ENCODE assay signal across 15 mouse cellular contexts in the genomic region with DNA sequence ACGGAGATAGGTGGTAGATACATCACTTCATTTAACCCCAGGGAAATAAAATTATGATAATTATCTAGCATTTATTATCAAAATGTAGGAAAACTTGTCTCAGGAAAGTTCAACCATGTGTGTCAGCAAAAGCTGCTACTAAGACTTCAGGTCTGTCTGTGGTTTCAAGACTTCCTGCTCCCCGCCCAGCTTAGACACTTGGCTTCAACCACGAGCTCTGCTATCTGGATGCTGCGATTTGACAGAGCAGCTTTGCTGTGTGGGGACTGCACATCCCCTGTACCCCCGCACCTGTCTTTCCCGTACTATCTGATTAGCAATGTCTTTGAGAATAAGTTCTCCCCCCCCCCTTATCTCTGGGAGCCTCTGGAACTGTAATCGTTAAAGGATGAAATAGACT.
DNase-seq lines count a peak whose midpoint lies in the region; ATAC-seq lines count a peak whose summit lies in the region.
"Had no signal": no experiment of that assay in that cellular context is flagged by ENCODE, and none has a peak within 500 bp of the region (broad histone marks: within the 10 kb centered on the region; RNA-seq: fewer than 3 reads in every experiment).

No protein-coding gene starts in this region.

- intact Hi-C loops in left cerebral cortex, postnatal 25 days (cut with DNase I), result no loop called here

- DNase-seq in B cell, adult 2 months, result peak; percentile 8
- DNase-seq in T-cell, adult 2 months (ENCODE audit: low spot score), result peak; percentile 26
- DNase-seq in thymus, postnatal 14 days, result peak; percentile 51
- no peak for DNase-seq in left cerebral cortex, postnatal 25 days (ENCODE audit: low spot score in 2 of 2)
- DNase-seq in lung, postnatal 10 days, result no peak
- no peak for DNase-seq in adrenal gland, postnatal 36 days
- DNase-seq: adrenal gland, postnatal 25 days; cerebellum, adult 8-10 months; heart, postnatal 36 days; kidney, adult 9 months; liver; liver, postnatal 0 days; midbrain, embryonic 14.5 days; right cerebral cortex, adult 18-20 months had no signal

- peak; percentile 68 for ATAC-seq in megakaryocyte progenitor cell, adult 5-6 weeks (replicated peaks; ENCODE audit: poor library complexity)
- ATAC-seq: liver, postnatal 0 days had no signal

Comparison
In these comparisons a context has a peak if more than half of its experiments do, and no peak if none do; other contexts are left out.
1. DNase-seq: peak in B cell, adult 2 months (2 of 2), T-cell, adult 2 months (single experiment) and thymus, postnatal 14 days (single experiment); none in left cerebral cortex, postnatal 25 days (0 of 2), lung, postnatal 10 days (single experiment) and adrenal gland, postnatal 36 days (0 of 2).